Mouse (Mus musculus): ENCODE measurements around the gene 1700016K19Rik.

- no peak for TF ChIP-seq CHD2 (IDR thresholded peaks at IDR 0.05; ENCODE audit: low read depth, low read length)
- TF ChIP-seq ZNF384 (IDR thresholded peaks at IDR 0.05; ENCODE audit: low read depth, low read length), result no peak
- TF ChIP-seq HCFC1 (IDR thresholded peaks at IDR 0.05; ENCODE audit: borderline replicate concordance, insufficient read depth, low read length), result no peak
Observed at GRCm38 (mm10) chr11:76040106-76040505, 40.4 kb downstream of the 1700016K19Rik start.
